Mouse (Mus musculus): ENCODE measurements around the gene U2af2.
A peak's percentile ranks its signal among the peaks of the same experiment; 100 is the strongest.

U2af2 gene

DNA sequence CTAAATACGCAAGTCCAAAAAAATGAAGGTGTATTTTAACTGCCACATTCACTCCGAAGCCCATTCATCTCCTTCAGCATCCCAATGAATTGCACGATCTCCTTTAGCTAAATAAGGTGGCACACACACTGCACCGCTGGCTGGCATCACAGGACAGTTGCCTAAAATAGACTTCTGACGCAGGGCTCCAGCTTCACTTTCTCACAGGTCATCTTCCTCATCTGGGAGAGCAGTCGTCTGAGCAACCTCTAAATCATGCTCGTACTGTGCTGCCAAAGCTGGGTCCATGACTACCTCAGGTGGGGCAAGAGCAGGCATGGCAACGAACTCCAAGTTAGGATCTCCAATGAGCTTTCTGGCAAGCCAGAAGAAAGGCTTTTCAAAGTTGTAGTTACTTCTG lies 63.1 kb downstream of the U2af2 start:
- no peak for DNase-seq

- peak; percentile 61 to 64 for DNase-seq
Observed at GRCm38 (mm10) chr7:5125549-5126406, 63.8 kb downstream of the U2af2 start, which contains the start of gene Rasl2-9. TSS of gene Rasl2-9 (minus strand) at chr7:5125950.

Data from lung, adult 18-20 months (tissue).